Mouse (Mus musculus) adipocyte (in vitro differentiated cells): ENCODE data around the gene Fbrsl1.
A peak's percentile ranks its signal among the peaks of the same experiment; 100 is the strongest.

ENCODE experiments used
- DNase-seq: peaks from one replicate; pipeline ENCODE4 v3.0.0-alpha.2; 2016; ENCODE audit warnings: low spot score

Gene Fbrsl1

GRCm38 (mm10) chr5:110448436-110449134 lies at the start of gene Fbrsl1:
Fbrsl1 (minus strand) TSS chr5:110448503.
- DNase-seq, result peak; percentile 98

DNA sequence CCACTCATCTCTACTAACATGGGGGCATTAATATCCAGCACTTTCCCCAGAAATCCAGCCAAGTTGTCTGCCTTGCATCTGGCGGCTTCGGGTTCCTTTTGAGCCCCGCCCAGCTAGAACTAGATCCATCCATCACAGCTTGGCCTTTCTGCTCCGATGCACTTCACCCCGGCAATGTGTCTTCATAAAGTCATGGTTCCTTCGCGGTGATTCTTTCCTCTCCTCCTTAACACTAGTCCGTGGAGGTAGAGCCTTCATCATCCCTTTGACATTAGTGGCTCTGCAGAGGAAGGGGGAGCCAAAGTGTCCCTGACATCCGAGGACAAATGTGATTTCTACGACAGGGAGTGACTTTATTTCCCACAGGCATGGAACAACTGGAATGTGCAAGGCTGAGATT lies 49.8 kb upstream of the Fbrsl1 start:
- peak; percentile 65 for DNase-seq

DNA sequence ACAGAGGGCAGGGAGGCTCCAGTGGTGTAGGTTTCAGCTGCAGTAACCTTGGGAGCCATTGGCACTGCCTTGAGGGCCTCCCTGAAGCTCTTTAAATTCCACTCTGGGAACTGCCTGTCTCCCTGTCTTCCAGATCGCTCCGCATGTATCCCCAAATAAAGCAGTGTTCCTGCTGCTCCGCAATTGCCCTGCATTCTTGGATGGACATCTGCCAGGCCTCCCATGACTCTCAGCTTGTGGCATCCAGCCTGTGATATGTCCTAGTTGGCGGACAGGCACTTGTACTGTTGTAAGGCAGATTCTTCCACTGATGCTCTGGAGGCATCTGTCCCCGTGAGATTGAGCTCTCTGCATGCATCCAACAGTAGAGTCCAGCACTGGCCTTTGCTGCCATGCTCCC lies 49.3 kb upstream of the Fbrsl1 start:
- DNase-seq, result peak; percentile 99

DNA sequence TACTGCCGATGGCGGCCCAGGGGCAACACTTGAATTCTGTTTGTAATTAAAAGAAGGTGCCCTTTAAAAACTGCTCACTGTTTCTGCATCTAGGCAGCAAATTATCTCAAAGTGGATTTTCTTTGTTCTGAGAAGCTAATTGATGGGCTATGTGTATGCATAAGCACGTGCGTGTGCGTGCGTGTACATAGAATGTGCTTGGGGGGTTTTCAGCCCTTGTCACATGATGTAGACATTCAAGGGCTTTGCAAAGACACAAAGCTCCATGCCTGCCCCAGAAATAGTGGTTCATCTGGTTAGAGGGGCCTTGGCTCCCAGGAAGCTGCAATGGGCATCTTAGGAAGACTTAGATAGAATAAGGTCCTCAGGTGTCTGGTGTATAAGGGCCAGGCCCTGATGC lies 46.7 kb upstream of the Fbrsl1 start:
- DNase-seq, result no peak

DNA sequence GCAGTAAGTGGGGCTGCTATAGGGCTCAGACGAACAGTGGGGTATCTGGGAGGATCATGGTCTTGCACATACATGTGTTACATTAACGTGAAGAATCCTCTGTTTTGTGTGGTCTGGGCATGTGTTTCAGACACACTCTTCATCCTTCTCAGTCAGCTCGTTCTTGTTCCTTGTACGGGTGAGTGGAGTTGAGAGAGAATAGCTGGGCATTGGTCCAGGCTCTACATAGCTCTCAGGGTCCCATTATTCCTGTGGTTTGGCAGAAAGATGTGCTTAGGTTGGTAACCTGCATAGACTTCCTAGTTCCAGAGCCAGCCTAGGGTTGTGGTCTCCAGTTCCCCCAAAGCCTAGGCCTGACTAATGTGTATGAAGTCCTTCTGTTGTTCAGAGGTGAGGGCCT lies 46.1 kb upstream of the Fbrsl1 start:
- peak; percentile 57 for DNase-seq

DNA sequence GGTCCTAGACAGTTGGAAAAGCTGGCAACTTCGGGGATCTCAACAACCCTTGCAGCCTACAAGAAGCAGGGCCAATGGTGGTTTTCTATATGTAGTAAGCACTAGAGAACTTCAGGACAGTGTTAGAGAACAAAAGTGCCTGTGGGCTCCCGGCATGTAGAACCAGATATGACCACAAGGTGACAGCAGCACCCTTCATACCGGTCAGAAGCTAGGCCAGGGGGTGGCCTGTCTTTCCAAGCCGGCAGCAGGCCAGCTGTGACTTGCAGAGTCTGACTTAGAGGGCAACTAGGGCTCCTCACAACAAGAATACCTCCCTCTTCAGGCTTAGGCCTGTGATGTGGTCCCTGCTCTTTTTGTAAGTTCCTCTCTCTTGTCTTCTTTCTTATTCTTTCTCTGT lies 45.5 kb upstream of the Fbrsl1 start:
- DNase-seq, result peak; percentile 96

- DNase-seq, result no peak
Observed at GRCm38 (mm10) chr5:110489639-110490038, 41.3 kb upstream of the Fbrsl1 start.

DNA sequence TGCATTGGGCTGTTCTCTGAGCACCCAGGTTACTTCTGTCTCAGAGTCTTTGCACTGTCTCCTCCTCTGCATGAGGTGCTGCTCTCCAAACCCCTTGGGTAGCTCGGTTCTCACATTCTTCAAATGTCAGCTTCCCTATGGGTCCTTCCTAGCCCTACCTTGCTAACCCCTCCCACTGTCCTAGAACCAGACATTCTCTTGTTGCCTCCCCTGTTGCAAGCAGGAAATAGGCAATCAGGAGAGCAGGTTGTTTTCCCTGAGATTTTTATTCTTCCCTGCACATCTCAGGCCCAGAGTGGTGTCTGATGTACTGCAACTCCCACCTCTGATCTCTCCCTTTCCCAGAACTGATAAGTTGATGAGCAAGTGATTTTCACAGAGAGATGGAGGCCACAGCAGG lies 39.6 kb upstream of the Fbrsl1 start:
- no peak for DNase-seq

- no peak for DNase-seq
Observed at GRCm38 (mm10) chr5:110486674-110487334, 38.5 kb upstream of the Fbrsl1 start.

GRCm38 (mm10) chr5:110484711-110485110 lies 36.4 kb upstream of the Fbrsl1 start:
- no peak for DNase-seq

- no peak for DNase-seq
Observed at GRCm38 (mm10) chr5:110479228-110479627, 30.9 kb upstream of the Fbrsl1 start.

- DNase-seq, result no peak
Observed at GRCm38 (mm10) chr5:110474156-110474555, 25.9 kb upstream of the Fbrsl1 start.

DNA sequence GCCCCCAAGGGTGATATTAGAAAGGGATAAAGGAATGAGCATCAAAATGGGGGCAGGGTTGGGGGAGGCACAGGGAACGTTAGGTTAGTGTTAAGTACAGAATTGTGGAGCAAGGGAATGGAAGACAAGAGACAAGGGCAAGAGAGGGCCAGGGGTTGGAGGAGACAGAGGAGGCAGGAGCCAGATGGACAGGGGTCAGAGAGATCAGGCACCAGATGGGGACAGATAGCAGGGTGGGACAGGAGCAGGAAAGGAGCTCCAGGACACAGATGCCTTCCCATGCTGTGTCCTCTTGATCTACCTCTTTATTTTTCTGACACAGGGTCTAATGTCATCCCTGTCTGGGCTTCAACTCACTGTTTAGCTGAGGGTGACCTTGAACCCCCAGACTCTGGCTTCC lies 24.5 kb upstream of the Fbrsl1 start:
- no peak for DNase-seq

DNA sequence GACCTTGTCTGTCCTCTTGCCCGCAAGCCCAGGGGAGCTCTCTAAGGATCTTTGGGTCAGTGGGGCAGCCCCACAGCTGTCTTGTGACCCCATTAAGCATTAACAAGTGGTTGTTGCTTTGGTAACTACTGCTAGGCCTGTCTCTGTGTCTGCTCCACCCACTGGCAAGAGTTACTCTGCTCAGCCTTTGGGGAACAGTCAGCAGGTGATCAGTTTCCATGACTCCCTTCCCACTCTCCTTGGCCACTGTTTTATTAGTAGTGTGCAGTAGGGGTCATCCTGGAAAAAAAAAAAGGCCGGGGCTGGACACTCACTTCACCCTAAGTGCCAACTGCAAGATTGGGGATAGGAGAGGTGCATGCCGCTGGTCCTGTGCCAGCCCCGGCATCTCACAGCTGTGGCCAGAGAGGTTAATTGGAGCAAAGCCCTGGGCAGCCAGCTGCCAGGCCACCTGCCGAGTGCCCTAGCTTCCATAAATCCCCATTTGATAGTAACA lies 23.7 kb upstream of the Fbrsl1 start:
- DNase-seq, result no peak

DNA sequence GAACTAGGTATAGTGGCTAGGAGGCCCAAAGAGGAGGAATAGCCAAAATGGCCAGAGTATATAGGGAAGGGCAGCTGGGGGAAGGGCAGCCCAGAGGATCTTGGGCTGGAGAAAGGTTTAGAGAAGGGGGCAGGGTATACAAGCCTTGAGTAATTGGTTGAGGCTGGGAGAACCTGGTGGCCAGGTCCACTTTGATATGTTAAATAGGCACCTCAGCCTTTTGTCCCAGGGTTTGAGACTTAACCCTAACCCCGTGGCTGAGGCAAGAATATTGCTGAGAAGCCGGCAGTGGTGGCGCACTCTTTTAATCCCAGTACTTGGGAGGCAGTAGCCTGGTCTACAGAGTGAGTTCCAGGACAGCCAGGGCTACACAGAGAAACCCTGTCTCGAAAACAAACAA lies 23.0 kb upstream of the Fbrsl1 start:
- DNase-seq, result no peak

GRCm38 (mm10) chr5:110469227-110469925 lies 21.1 kb upstream of the Fbrsl1 start:
- no peak for DNase-seq

DNA sequence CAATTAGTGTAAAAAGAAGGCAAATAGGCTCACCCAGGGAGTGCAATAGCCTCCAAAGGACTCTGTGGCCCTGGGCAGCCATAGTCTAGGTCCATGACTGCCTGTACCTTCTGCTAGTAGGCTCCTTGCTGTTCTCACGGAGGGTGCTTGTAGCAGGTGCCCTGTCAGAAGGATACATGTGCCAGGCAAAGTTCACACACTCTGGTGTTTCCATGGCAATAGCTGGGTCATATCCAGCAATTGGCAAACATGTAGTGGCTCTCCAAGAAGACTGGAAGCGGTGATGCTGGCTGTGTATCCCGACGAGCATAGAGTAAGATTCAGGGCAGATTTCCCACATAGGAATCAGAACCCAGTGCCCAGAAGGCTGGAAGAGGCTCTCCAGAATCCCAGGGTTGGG lies 20.0 kb upstream of the Fbrsl1 start:
- DNase-seq, result no peak

GRCm38 (mm10) chr5:110467725-110468124 lies 19.4 kb upstream of the Fbrsl1 start:
- no peak for DNase-seq

- peak; percentile 43 for DNase-seq
Observed at GRCm38 (mm10) chr5:110466531-110467424, 18.5 kb upstream of the Fbrsl1 start.

GRCm38 (mm10) chr5:110462646-110463045 lies 14.3 kb upstream of the Fbrsl1 start:
- no peak for DNase-seq

DNA sequence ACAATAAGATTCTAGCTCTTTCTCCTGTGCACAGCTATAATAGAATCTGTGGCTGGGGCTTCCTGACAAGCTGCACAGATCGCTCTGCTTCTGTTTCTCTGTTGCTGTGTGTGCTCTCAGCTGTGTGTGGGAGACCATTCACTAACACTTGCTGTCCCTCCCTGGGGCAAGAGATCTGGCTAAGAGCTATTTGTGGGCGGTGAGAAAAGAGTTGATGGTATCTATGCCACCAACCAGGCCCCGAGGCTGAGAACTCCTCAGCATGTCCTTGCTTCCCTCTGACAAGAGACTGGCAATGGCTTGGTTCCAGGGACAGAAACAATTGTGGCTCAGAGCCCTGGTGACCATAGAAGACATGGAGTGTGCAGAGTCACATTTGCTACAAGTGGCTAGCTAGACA lies 10.6 kb upstream of the Fbrsl1 start:
- DNase-seq, result peak; percentile 71

DNA sequence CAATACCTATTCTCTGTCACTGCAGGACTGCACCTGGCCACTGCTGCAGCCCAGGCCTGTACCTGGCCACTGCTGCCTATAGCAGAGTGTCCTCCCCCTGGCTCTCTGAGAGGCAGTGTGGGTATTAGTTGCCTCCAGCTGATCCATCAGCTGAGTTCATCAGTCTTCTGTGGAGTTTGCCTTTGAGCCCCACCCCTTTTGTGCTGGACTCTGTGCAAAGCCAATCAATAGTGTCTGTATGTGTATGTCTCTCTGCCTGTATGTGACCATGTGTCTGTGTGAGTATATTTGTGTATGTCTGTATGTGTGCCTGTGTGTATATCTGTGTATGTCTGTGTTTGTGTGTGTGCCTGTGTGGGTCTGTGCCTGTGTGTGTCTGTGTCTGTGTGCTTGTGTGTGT lies 7.0 kb upstream of the Fbrsl1 start:
- DNase-seq, result no peak
